Mouse (Mus musculus) bone marrow, adult 2 months (tissue): ENCODE results near the gene Armc6. TPM values are rescaled to one million over a fixed set of nuclear protein-coding genes. Genes with fewer than 3 reads are reported as not detected.
A peak's percentile ranks its signal among the peaks of the same experiment; 100 is the strongest.

ENCODE experiments used
- H3K27ac ChIP-seq: fragments of 200-500 bp; 2 replicates; pipeline ENCODE4 v1.5.1; 2012; ENCODE audit warnings: low read depth, mild to moderate bottlenecking, control low read depth, inconsistent platforms, low read length; ENCODE audit not compliant: control insufficient read depth, poor library complexity, insufficient read depth
- H3K4me1 ChIP-seq: fragments of 200-500 bp; 2 replicates; pipeline ENCODE4 v1.6.1; 2011; ENCODE audit warnings: low read length; ENCODE audit not compliant: control insufficient read depth, insufficient read depth
- H3K4me3 ChIP-seq: fragments of 200-500 bp; replicated peaks from 2 replicates; pipeline ENCODE3; 2011; ENCODE audit warnings: mild to moderate bottlenecking, low read depth, low read length, control low read depth; ENCODE audit not compliant: control insufficient read depth
- CTCF ChIP-seq: fragments of 200-500 bp; IDR thresholded peaks from 2 replicates; pipeline ENCODE4 v1.5.1; 2011; ENCODE audit warnings: low read length, control low read depth; ENCODE audit not compliant: control insufficient read depth, insufficient read depth
- POLR2A ChIP-seq: fragments of 200-500 bp; IDR thresholded peaks from 2 replicates; pipeline ENCODE4 v1.6.1; 2011; ENCODE audit warnings: low read depth, mild to moderate bottlenecking, control low read depth, low read length, borderline replicate concordance; ENCODE audit not compliant: control insufficient read depth
- WGBS: fragments of 180-500 bp; shearing (Covaris S2); methylation state at CpG from one replicate; pipeline ENCODE4 v1.1.7; 2018; 5-methylcytosine and 5-hydroxymethylcytosine counted together
- polyA plus RNA-seq: library from polyadenylated mRNA; stranded (reverse); fragments of >200 nt; gene quantifications from 2 replicates; pipeline ENCODE4 v1.2.4, GENCODE M21; 2011; ENCODE audit warnings: low replicate concordance; ENCODE audit not compliant: missing spikeins, insufficient read depth, insufficient read length

Gene Armc6
- polyA plus RNA-seq, 1 experiment, result 9.8 TPM

DNA sequence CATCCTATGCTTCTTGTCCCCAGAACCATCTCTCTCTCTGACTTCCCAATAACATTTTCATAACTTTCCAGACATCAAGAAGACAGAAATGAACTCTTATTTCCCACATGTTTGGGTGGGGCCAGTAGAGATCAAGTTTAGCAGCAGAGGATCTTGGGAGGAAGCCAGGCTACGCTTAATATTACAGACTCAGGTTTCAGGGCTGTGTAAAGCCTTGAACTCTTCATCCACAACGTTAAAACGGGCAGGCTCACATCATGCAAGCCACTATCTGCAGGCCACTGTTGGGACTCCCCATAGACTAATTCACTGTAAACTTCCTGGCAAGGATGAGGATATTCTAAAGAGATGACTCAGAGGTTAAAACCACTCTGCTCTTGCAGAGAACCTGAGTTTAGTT lies 19.9 kb downstream of the Armc6 start:
- H3K4me1 ChIP-seq, result no peaks in the 10 kb centered on the region; the same call in 1 of the 2 replicates
- H3K4me3 ChIP-seq, result no peak overlapping the region
- 66% methylated on average over 3 of the region's 3 CpGs for WGBS
- TF ChIP-seq CTCF (no peak), POLR2A (no peak)
- no peak overlapping the region for H3K27ac ChIP-seq

DNA sequence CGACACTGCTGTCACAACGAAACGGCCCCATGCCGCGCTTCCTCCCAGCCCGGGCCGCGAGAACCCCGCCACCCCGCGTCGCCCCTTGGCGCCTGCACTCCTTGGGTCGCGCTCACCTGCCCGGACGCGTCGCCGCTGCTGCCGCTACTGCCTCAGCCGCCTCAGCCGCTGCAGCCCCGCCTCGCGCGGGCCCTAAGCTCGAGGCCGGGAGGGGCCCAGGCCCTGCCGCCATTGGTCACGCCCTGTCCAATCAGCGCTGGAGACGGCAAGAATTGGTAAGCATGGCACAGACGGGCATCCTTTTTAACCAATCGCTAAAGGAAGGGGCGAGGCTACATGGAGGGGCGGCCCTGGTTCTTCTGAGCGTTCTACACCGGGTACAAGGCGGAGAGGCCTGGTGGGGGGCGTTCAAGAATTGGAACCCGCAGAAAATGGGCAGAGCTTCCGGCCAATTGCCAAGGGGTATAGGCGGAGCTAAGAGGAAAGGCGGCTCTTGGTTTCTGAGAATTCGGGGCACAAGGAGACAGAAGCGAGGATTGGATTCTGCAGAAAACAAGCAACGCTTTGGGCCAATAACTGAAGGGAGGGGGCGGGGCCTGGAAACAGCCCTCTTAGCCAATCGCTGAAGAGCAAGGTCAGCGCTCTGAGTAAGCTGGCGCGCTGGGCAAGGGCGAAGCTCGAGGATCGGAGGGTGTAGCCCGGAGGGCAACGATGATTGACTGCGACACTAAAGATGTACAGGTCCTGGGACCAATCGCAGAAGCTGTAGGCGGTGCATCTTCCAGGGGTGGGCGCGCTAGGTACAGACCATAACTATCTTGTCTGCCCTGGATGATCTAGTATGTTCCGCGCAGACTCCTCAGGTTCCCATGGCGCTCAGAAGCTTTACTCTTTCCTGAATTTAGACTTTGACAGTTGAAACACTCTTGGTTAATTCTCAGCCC lies 21.9 kb downstream of the Armc6 start, which contains the start of gene Slc25a42:
Gene Slc25a42, minus strand, starts transcription at position 194 of the 944 bp plus-strand sequence.
- H3K4me1 ChIP-seq, result no peaks in the 10 kb centered on the region; the same call in 1 of the 2 replicates
- H3K4me3 ChIP-seq, result peak within 1 kb of the TSS; percentile 90
- under 1% methylated on average over 66 of the region's 66 CpGs for WGBS
- peak within 1 kb of the TSS; percentile 75 for H3K27ac ChIP-seq
- TF ChIP-seq CTCF, result no peak
- TF ChIP-seq POLR2A, result peak; percentile 86

DNA sequence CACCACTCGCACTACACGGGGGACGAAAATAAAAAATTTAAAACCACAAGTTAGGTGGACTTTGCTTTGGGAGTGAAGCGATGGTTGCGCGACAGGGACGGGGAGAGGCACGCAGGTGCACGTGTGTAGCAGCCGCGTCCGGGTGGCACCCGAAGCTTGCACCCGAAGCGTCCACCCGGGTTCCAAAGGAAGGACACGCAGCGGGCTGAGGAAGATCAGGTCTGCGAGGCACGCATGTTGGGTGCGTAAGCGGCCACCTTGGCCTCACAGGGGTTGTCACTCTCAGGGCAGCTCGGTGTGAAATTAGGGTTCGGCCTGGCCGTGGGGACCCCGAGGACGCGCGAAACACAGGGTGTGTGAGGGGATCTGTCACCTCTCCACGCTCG lies 22.5 kb downstream of the Armc6 start:
- no peak for TF ChIP-seq POLR2A
- TF ChIP-seq CTCF, result no peak
- peak overlapping the region; percentile 90 for H3K4me3 ChIP-seq
- peak overlapping the region; percentile 72 for H3K27ac ChIP-seq
- no peaks in the 10 kb centered on the region; the same call in 1 of the 2 replicates for H3K4me1 ChIP-seq
- WGBS, result under 1% methylated on average over 31 of the region's 31 CpGs

DNA sequence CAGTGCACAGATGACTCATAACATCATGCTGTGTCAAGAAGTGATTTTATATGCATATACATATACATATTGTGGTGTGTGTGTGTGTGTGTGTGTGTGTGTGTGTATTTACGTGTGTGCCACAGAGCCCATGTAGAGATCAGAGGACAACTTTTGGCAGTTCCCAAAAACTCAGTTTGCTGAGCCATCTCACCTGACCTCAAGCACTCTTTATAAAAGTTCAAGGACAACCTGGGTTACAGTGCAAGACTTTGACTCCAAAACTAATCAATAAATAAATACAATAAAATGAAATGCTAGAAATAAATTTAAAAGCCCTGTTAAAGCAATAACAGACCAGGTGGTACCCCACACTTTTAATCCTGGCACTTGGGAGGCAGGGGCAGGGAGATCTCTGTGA lies 23.0 kb downstream of the Armc6 start:
- peak overlapping the region; percentile 90 for H3K4me3 ChIP-seq
- no peak overlapping the region for H3K27ac ChIP-seq
- no peaks in the 10 kb centered on the region; the same call in 1 of the 2 replicates for H3K4me1 ChIP-seq
- WGBS, result 81% methylated on average over 1 of the region's 1 CpGs
- TF ChIP-seq CTCF (no peak), POLR2A (no peak)

DNA sequence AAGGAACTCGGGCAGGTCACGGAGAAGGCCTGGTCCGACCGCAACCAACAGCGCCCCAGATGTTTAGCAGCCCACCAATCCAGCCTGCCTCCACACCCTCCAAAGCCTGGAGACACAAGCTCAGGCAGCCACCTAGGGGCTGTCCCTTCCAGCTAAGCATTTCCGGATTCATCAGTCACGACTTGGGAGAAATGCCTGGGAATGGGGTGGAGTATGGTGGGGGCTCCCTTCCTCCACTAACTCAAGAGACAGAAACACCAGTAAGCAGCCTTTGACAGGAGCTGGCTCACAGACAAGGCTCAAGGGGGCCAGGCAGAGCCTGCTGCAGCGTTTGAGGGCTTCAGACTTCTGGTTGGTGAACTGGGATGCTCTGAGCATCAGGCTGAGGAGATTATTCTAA lies 23.7 kb downstream of the Armc6 start:
- TF ChIP-seq POLR2A, result no peak
- no peak for TF ChIP-seq CTCF
- H3K4me1 ChIP-seq, result no peaks in the 10 kb centered on the region; the same call in 1 of the 2 replicates
- H3K27ac ChIP-seq, result no peak overlapping the region
- WGBS, result 83% methylated on average over 8 of the region's 8 CpGs
- H3K4me3 ChIP-seq, result no peak overlapping the region

DNA sequence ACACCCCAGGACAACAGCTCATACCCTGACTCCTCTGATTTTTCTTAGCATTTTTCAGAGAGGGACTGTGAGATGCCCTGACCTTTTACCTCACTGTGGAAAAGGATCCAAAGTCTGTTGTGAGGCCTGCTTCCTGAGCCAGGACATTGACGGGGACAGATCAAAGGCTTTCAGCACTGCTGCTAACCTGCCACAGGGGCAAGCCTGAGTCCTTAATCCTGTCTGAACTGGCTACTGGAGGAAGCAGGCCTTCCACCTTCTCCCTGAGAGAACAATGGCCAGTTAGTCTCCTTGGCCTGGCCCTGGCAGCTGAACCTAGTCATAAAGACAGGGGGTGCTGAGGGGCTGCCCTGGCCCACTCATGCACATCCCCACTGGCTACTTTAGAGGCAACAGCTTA lies 26.1 kb downstream of the Armc6 start:
- Histone ChIP-seq H3K4me1 (no peaks in the 10 kb centered on the region; the same call in 1 of the 2 replicates), H3K27ac (no peak overlapping the region), H3K4me3 (no peak overlapping the region)
- WGBS, result 90% methylated on average over 1 of the region's 1 CpGs
- TF ChIP-seq POLR2A (no peak), CTCF (no peak)

DNA sequence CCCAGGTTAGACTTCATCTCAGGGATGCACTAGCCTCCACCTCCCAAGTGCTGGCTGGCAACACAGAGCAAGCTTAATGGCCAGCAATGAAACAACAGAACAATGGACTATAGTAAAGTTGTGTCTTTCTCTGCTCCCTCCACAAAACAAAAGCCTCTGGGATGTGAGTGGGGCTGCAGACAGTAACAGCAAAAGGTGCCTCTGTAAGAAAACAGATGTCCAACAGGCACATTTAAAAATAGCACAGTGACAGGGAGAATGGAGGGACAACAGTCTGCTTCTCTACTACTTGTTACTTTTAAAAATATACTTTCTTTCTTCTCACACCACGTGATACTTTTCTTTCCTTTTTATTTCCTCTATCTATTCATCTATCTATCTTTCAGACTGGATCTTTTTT lies 29.5 kb downstream of the Armc6 start:
- 51% methylated on average over 1 of the region's 1 CpGs for WGBS
- no peak overlapping the region for H3K4me3 ChIP-seq
- TF ChIP-seq CTCF (no peak), POLR2A (no peak)
- H3K27ac ChIP-seq, result no peak overlapping the region
- peaks cover 5% of the 10 kb centered on the region; the same call in 1 of the 2 replicates for H3K4me1 ChIP-seq

DNA sequence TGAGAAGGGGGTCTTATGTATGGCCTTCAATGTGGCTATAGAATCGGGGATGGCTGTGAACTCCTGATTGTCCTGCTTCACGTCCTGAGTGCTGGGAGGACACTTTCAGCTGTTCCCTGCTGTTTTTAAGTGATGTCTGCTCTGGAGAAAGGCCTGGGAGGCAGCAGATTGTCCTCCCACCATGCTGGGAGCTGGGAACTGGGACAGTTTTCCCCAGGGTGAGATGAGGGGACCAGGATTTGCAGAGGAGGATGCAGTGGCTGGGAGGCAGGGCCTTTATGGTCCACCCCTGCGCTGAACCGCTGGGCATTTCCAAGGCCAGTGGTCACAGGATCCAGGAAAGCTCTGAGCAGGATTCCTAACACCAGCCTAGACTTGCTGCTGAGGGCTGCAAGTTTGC lies 31.2 kb downstream of the Armc6 start:
- no peak for TF ChIP-seq CTCF
- TF ChIP-seq POLR2A, result no peak
- 93% methylated on average over 4 of the region's 4 CpGs for WGBS
- Histone ChIP-seq H3K27ac (no peak overlapping the region), H3K4me1 (peaks cover 5% of the 10 kb centered on the region; the same call in 1 of the 2 replicates), H3K4me3 (no peak overlapping the region)

DNA sequence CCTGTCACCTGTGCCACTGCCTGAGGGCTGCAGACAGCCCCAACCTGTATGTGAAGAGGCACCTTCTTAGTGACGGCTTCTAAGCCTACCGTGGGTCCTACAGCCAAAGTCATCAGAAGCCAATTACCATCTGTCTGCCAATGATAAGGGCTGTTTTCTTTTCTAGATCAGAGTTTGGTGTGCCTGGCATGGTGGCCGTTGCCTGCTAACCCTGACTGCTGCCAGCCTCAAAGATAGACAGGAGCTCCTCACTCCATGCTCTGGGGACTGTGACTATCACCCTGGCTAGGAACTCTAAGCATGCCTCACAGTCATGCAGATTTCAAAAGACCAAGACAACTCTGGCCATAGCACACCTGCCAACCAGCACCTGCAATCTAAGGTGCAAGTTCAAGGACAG lies 32.8 kb downstream of the Armc6 start:
- no peak for TF ChIP-seq POLR2A
- TF ChIP-seq CTCF, result no peak
- peak overlapping the region; percentile 87 for H3K27ac ChIP-seq

More for the DNA sequence above, 32.8 kb downstream of the Armc6 start:
- Histone ChIP-seq H3K4me3 (peak overlapping the region; percentile 0), H3K4me1 (peaks cover 5% of the 10 kb centered on the region; the same call in 1 of the 2 replicates)
- WGBS, result 56% methylated on average over 3 of the region's 3 CpGs
